Mouse (Mus musculus) heart, postnatal 10 days (tissue): ENCODE data around the gene Ptar1. TPM values are rescaled to one million over a fixed set of nuclear protein-coding genes. Genes with fewer than 3 reads are reported as not detected.
"Not testable (repeated sequence)": the region's sequence is repeated elsewhere in the genome, so short reads cannot be mapped to it uniquely, and the experiment has no call there.

Experiments
- DNase-seq, 2 experiments: peaks; one replicate each; pipeline ENCODE4 v3.0.0; 2021
- intact Hi-C: fragments of 180-260 bp; cut with DNase I; formaldehyde crosslinking; loops from one replicate; pipeline ENCODE4 v1.15.1; 2025
- total RNA-seq, 2 experiments: library from RNA; stranded (reverse); gene quantifications; 2 replicates each; pipeline ENCODE4 v1.2.3; 2021

The Ptar1 gene
- 10 to 100 TPM; 24.9 to 26.4 TPM for total RNA-seq

GRCm38 (mm10) chr19:23687296-23688021 lies at the start of gene Ptar1:
Ptar1 (plus strand) TSS chr19:23687429.
- intact Hi-C loops: loop anchor here (1.0 to 2.0 kb wide), 2 partner anchors 71 to 593 kb away; partner anchors contain the start of genes Apba1 and Fxn
- DNase-seq: peak; percentile 95 to 96

GRCm38 (mm10) chr19:23643819-23644218 lies 43.4 kb upstream of the Ptar1 start:
- intact Hi-C loops: no loop called here
- no peak for DNase-seq

GRCm38 (mm10) chr19:23645347-23645746 lies 41.9 kb upstream of the Ptar1 start:
- intact Hi-C loops: no loop called here
- DNase-seq: no peak

- no peak for DNase-seq
- intact Hi-C loops: no loop called here
Measured at GRCm38 (mm10) chr19:23647308-23647707, 39.9 kb upstream of the Ptar1 start.

DNA sequence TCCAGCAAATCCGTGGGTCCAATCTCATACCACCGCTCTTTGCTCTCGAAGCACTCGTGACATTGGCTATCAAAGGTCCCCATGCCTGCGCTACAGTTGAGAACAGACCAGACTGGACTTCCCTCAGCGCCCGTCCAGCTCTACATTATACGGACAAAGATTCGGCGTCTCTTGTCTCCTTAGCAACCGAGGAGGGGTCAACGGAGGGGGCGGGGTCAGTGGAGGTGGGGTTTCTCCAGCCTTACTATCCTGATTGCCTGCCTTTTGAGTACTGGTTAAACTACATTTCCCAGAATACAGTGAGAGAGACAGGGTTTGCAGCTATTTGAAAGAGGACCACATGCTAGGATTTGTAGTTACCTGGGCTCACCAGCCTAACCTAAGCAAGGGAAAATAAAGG lies 34.6 kb upstream of the Ptar1 start, which contains the start of gene 1700028P14Rik:
Gene 1700028P14Rik, minus strand, starts transcription at position 169 of the 400 bp plus-strand sequence.
- DNase-seq: peak; percentile 49 to 67
- intact Hi-C loops: loop anchor here (5.0 kb wide), 1 partner anchor 180 kb away; no protein-coding TSS in a partner anchor

GRCm38 (mm10) chr19:23653154-23653553 lies 34.1 kb upstream of the Ptar1 start:
- DNase-seq: no peak
- intact Hi-C loops: loop anchor here (5.0 kb wide), 1 partner anchor 181 kb away; no protein-coding TSS in a partner anchor

DNA sequence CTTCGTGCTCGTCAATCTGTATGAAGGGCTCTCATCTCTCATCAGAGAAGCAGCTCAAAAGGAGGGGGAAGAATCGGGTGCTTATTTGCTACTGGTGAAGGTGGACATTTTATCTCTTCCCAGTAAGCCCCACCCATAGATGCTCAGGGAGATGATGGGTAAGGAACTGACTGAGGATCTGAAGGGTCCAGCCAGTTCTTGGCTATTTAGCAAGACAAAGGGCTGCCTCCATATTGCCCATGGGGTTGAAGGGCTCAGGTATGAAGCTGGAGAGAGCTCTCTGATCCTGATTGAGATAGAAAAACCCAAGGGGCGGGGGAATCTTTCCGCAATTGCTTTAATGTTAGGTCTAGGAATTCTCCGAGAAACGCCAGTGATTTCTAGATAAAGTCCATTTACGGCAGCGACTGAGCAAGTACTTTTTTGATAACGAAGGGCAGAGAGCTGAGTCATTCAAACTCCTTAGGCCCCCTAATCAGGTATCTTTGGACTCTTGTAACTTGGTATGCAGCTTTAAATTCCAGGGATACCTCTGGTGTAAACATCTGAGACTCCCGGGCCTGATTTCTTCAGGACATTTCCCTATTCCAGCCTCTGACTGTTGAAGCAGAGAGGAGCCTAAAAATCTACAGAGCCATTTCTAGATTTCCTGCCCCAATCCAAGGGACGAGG lies 29.8 kb upstream of the Ptar1 start:
- DNase-seq: no peak
- intact Hi-C loops: no loop called here

- DNase-seq: no peak
- intact Hi-C loops: no loop called here
Measured at GRCm38 (mm10) chr19:23658350-23658749, 28.9 kb upstream of the Ptar1 start.

- no peak for DNase-seq
- intact Hi-C loops: no loop called here
Measured at GRCm38 (mm10) chr19:23664083-23664482, 23.1 kb upstream of the Ptar1 start.

- DNase-seq: no peak
- intact Hi-C loops: no loop called here
Measured at GRCm38 (mm10) chr19:23668142-23668655, 19.0 kb upstream of the Ptar1 start.

DNA sequence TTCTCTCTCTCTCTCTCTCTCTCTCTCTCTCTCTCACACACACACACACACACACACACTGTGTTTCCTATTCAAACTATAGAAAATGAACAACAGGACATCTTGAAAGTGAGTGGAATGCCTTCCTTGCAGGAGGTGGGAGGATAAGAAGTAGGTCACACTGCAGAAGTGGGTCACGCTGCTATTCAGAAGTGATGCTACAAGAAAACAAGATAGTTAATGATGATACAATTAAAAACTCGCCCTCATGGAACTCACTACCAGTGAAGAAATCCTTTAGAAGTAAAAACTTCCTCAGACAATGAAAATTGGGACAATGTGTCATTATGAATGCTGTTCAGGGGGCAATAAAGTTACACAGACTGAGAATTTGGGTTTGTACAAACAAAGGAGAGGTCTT lies 14.2 kb upstream of the Ptar1 start:
- no peak for DNase-seq
- intact Hi-C loops: no loop called here

- intact Hi-C loops, DNase-seq: not testable (repeated sequence)
Measured at GRCm38 (mm10) chr19:23675656-23676055, 11.6 kb upstream of the Ptar1 start.

DNA sequence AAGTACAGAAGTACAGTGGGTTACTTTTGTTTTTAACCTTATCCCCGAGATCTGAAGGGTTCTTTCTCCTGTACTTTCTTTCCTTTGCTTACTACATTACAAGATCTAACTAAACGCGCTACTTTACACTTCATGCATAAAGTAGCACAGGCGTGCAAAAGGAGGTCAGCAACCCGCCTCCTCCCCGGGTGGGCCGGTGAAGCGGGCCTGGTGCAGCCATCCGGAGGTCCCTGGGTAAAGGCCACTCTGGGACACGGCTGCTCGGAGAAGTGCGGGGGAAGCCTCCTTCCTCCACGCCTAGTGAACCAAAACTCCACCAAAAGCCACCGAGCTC lies 300 bp upstream of the Ptar1 start:
- DNase-seq: no peak
- intact Hi-C loops: loop anchor here (1.0 to 2.0 kb wide), 2 partner anchors 71 to 594 kb away; partner anchors contain the start of genes Apba1 and Fxn

- intact Hi-C loops: no loop called here
- DNase-seq: peak; percentile 21 to 42
Measured at GRCm38 (mm10) chr19:23688421-23688946, 1.3 kb downstream of the Ptar1 start.

DNA sequence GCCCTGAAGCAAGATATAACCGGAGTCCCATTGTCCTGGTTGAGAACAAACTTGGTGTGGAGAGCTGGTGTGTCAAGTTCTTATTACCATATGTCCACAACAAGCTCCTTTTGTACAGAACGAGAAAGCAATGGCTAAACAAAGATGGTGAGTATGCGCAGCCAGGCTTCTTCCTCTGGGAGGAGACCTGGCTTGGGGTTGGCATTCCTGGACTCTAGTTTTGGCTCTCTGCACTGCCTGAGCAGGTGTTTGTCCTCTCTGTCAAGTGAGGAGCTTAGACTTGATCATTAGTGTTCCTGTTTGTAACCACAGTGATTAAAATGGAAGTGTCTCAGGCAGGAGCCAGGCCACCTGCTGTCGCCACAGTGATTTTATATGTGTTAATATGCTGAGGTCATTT lies 7.1 kb downstream of the Ptar1 start:
- DNase-seq: peak; percentile 77 to 78
- intact Hi-C loops: no loop called here

- DNase-seq: peak; percentile 29 to 32
- intact Hi-C loops: no loop called here
Measured at GRCm38 (mm10) chr19:23697861-23698260, 10.6 kb downstream of the Ptar1 start.

DNA sequence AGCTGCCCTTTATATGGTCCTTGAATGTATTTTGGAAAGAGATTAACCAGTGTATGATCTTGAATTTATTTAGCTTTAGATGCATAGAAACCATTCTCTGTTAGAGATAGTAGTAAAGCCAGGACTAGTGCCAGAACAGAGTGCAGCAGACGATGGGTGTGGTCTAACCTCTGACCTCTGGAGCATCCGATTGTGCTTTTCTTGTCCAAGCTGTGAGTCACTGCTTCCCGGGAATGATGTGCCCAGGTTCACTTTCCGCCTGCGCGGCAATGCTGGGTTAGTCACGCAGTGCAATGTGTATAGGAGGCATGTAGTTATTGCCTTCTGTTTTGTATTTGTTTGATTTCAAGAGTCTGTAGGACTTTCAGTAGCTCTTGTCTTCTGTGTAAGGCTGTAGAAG lies 11.1 kb downstream of the Ptar1 start:
- intact Hi-C loops: no loop called here
- DNase-seq: peak in 1 of 2 experiments; percentile 21

DNA sequence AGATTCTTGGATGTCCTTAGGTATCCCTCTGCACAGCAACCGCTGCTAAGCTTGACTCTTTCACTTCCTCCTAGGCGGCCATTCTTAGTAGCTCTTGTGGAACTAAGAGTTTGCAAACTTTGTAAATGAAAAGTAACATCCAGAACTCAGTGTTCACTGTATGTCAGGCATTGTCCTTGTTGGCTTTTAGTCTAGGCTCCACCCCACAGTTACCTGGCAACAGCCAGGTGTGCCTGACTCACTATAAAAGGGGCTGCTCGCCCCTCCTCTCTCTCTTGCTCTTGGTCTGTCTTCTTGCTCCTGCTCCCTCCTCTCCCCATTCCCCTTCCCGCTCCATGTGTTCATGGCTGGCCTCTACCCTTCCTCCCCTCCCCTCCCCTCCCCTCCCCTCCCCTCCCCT lies 11.9 kb downstream of the Ptar1 start:
- no peak for DNase-seq
- intact Hi-C loops: no loop called here

- intact Hi-C loops: no loop called here
- DNase-seq: no peak
Measured at GRCm38 (mm10) chr19:23702896-23703295, 15.7 kb downstream of the Ptar1 start.

DNA sequence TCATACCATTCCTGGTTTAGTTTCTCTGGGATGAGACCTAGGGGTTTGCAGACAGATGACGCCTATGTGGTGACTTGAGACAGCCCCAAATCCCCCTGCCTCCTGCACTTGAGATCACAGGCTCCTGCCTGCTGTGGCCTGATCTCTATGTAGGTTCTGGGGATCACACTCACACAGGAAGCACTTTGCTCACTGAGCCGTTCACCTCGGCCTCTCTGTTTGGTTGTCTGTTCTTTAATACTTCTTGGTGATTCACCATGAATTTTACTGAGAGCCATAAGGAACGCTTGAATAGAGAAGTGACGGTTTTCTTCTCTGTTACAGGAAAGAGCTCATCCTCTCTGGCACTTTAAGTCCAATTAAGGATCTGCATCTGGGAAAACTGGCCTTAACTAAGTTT lies 18.2 kb downstream of the Ptar1 start:
- no peak for DNase-seq
- intact Hi-C loops: no loop called here

DNA sequence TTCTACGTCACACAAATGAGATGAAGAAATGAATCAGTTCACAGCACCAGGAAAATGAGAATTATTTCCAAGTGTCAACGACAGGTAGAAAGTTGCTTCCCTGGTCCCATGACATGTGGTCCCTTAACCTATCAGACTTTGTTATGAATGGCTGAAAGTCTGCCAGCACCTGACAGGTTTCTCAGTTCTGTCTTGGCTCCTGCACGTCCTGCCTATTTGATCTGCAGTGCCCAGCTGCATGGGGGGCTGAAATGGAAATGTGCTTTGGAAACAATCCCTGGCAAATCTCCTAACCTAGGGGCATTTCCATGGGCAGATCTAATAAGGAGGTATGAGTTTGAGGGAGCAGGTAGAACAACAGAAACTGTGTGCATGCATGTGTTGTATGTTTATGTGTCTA lies 59.3 kb downstream of the Ptar1 start:
- intact Hi-C loops: no loop called here
- DNase-seq: no peak
